Mouse (Mus musculus) liver, adult 10 weeks (tissue): Measurements from ENCODE around the gene Ess2. TPM values are rescaled to one million over a fixed set of nuclear protein-coding genes. Genes with fewer than 3 reads are reported as not detected.

ENCODE experiments used
- polyA plus RNA-seq: library from polyadenylated mRNA; stranded (reverse); fragments of 350-450 nt; fragmentation: Illumina TruSeq; extraction: RNeasy Lipid Tissue Mini Kit (QIAGEN cat#74804); gene quantifications from one replicate; pipeline ENCODE4 v1.2.3, GENCODE M21; 2014; ENCODE audit warnings: low read depth, low replicate concordance

Gene Ess2
- polyA plus RNA-seq, result 1.8 TPM

GRCm38 (mm10) chr16:17911052-17911595, at the start of gene Ess2:
Gene Ess2 (minus strand): TSS chr16:17911348.

GRCm38 (mm10) chr16:17928087-17928580, 17.0 kb upstream of the Ess2 start, which contains the start of gene Slc25a1:
Gene Slc25a1 (minus strand): TSS chr16:17928219.

GRCm38 (mm10) chr16:17914307-17915249, 3.4 kb upstream of the Ess2 start, which contains the start of gene Gsc2:
Gene Gsc2 (minus strand): TSS chr16:17915059.

DNA sequence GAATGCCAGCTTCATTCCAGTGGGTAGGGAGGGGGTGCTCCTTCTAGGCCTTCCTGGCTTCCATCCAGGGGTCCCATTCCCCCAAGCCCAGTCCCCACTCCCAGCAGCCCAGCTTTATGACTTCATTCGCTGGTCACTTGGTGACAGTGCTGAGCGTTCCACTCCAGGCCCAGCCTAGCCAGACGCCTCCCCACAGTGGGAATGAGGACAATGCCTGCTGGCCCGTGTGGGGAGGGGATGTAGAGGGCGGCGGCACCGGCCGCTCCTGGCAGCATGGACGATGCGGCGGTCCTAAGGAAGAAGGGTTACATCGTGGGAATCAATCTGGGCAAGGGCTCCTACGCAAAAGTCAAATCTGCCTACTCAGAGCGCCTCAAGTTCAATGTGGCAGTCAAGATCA, 12.7 kb downstream of the Ess2 start, which contains the start of the genes Dgcr2 and Tssk2:
Dgcr2 (minus strand) TSS at position 101 of the 400 bp plus-strand sequence.
Tssk2 (plus strand) TSS at position 176 of the 400 bp plus-strand sequence.

DNA sequence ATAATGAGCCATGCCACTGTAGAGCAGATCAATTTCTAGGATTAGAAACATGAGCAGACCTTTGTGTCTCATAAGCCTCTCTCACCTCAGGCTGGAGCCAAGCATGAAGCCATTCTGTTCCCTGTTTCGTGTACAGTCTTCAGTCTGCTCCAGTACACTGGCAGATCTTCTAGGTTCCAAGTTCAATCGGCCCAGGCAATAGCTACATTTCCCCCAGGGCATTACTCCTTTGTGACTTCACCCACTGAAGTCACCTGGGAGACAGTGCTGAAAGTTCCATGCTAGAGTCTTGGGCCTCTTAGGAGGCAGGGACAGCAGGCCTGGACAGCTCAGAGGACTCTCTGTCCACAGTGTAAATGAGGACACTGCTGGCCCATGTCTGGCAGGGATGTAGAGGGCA, 17.2 kb downstream of the Ess2 start, which contains the start of gene Tssk1:
Tssk1 (plus strand) TSS at position 301 of the 400 bp plus-strand sequence.

GRCm38 (mm10) chr16:17891567-17891959, 19.6 kb downstream of the Ess2 start, which contains the start of gene Gm20518:
Gene Gm20518 (minus strand): TSS chr16:17891671.

Other genes starting within 250 kb of the Ess2 start
- 6.3 TPM for gene Med15, start 178.5 kb downstream of the Ess2 start, polyA plus RNA-seq
- 3.8 TPM for gene Klhl22, start 151.7 kb downstream of the Ess2 start, polyA plus RNA-seq
- not detected for gene Scarf2, start 114.1 kb downstream of the Ess2 start, polyA plus RNA-seq
- not detected for gene B830017H08Rik, start 78.2 kb downstream of the Ess2 start, polyA plus RNA-seq
- gene Car15, start 73.0 kb downstream of the Ess2 start, polyA plus RNA-seq, result 0.32 TPM
- gene Gm20518, start 19.7 kb downstream of the Ess2 start, polyA plus RNA-seq, result not detected
- gene Tssk1, start 17.1 kb downstream of the Ess2 start, polyA plus RNA-seq, result not detected
- gene Dgcr2, start 12.8 kb downstream of the Ess2 start, polyA plus RNA-seq, result 7.9 TPM
- not detected for gene Tssk2, start 12.7 kb downstream of the Ess2 start, polyA plus RNA-seq
- gene Gsc2, start 3.7 kb upstream of the Ess2 start, polyA plus RNA-seq, result not detected
- 60.0 TPM for gene Slc25a1, start 16.9 kb upstream of the Ess2 start, polyA plus RNA-seq
- gene Vpreb2, start 69.1 kb upstream of the Ess2 start, polyA plus RNA-seq, result not detected
- 12.2 TPM for gene Dgcr6, start 141.5 kb upstream of the Ess2 start, polyA plus RNA-seq
- 14.7 TPM for gene Prodh, start 178.9 kb upstream of the Ess2 start, polyA plus RNA-seq
- not detected for gene Rtn4r, start 216.3 kb upstream of the Ess2 start, polyA plus RNA-seq